Mouse (Mus musculus) neutrophil, adult 5-6 weeks (primary cell): ENCODE measurements around the gene Thumpd2. TPM values are rescaled to one million over a fixed set of nuclear protein-coding genes. Genes with fewer than 3 reads are reported as not detected.

Source experiments
- ATAC-seq: fragments of 151-379, 151-347 bp; 2 replicates; pipeline ENCODE4 v1.8.0; 2017; ENCODE audit warnings: mild to moderate bottlenecking, moderate TSS enrichment; ENCODE audit not compliant: insufficient number of reproducible peaks, poor library complexity, low FRiP score, severe bottlenecking; ENCODE audit errors: extremely low read depth
- total RNA-seq: library from RNA; stranded (forward); fragments of 200-1000 nt; gene quantifications from 2 replicates; pipeline ENCODE4 v1.2.3, GENCODE M21; 2017

Thumpd2 gene
- total RNA-seq, 1 experiment from 2014 or later, result 8.1 TPM

- no peak for ATAC-seq
These were observed 26.0 kb downstream of the Thumpd2 start for GRCm38 (mm10) chr17:81038707-81039408.

- ATAC-seq, result no peak
These were observed 29.5 kb downstream of the Thumpd2 start for GRCm38 (mm10) chr17:81035354-81035753.

GRCm38 (mm10) chr17:81032957-81033356, 31.9 kb downstream of the Thumpd2 start:
- ATAC-seq, result no peak

GRCm38 (mm10) chr17:81031830-81032442, 32.9 kb downstream of the Thumpd2 start:
- ATAC-seq, result no peak

GRCm38 (mm10) chr17:81027331-81027730, 37.6 kb downstream of the Thumpd2 start:
- no peak for ATAC-seq

GRCm38 (mm10) chr17:81017132-81017531, 47.8 kb downstream of the Thumpd2 start:
- no peak for ATAC-seq

- no peak for ATAC-seq
These were observed 49.0 kb downstream of the Thumpd2 start for GRCm38 (mm10) chr17:81015814-81016447.

GRCm38 (mm10) chr17:81010844-81011685, 53.8 kb downstream of the Thumpd2 start:
- no peak for ATAC-seq

- ATAC-seq, result no peak
These were observed 54.7 kb downstream of the Thumpd2 start for GRCm38 (mm10) chr17:81010199-81010598.

- no peak for ATAC-seq
These were observed 55.8 kb downstream of the Thumpd2 start for GRCm38 (mm10) chr17:81009112-81009511.

GRCm38 (mm10) chr17:81005292-81005691, 59.6 kb downstream of the Thumpd2 start:
- ATAC-seq, result no peak

- no peak for ATAC-seq
These were observed 60.4 kb downstream of the Thumpd2 start for GRCm38 (mm10) chr17:81004454-81004853.

- no peak for ATAC-seq
These were observed 62.8 kb downstream of the Thumpd2 start for GRCm38 (mm10) chr17:81002130-81002529.

GRCm38 (mm10) chr17:81001647-81002046, 63.2 kb downstream of the Thumpd2 start:
- ATAC-seq, result no peak

- no peak for ATAC-seq
These were observed 63.9 kb downstream of the Thumpd2 start for GRCm38 (mm10) chr17:81001010-81001409.

GRCm38 (mm10) chr17:80998958-80999357, 65.9 kb downstream of the Thumpd2 start:
- ATAC-seq, result no peak

- ATAC-seq, result no peak
These were observed 67.7 kb downstream of the Thumpd2 start for GRCm38 (mm10) chr17:80997226-80997625.

GRCm38 (mm10) chr17:80991535-80992127, 73.3 kb downstream of the Thumpd2 start:
- ATAC-seq, result no peak

- ATAC-seq, result no peak
These were observed 81.9 kb downstream of the Thumpd2 start for GRCm38 (mm10) chr17:80982976-80983375.
